Mouse (Mus musculus) heart, embryonic 15.5 days (tissue): ENCODE measurements around the gene Mrpl16. TPM values are rescaled to one million over a fixed set of nuclear protein-coding genes. Genes with fewer than 3 reads are reported as not detected.

Source experiments
- ATAC-seq: fragments of 200-750 bp; cut with Nextera tagmentation; replicated peaks from 2 replicates; pipeline ENCODE4 v1.8.0; 2017; ENCODE audit warnings: low read depth, moderate TSS enrichment; ENCODE audit not compliant: insufficient number of reproducible peaks, insufficient read depth, low FRiP score
- H3K27ac ChIP-seq: fragments of 300-500 bp; sonication (generic); 2 replicates; pipeline ENCODE4 v1.5.1; 2015; ENCODE audit warnings: mild to moderate bottlenecking, inconsistent platforms
- H3K27me3 ChIP-seq: fragments of 300-500 bp; sonication (generic); 2 replicates; pipeline ENCODE4 v1.6.1; 2015; ENCODE audit warnings: inconsistent platforms
- H3K36me3 ChIP-seq: fragments of 300-500 bp; sonication (generic); 2 replicates; pipeline ENCODE4 v1.6.1; 2015; ENCODE audit warnings: mild to moderate bottlenecking, inconsistent platforms
- H3K4me1 ChIP-seq: fragments of 300-500 bp; sonication (generic); replicated peaks from 2 replicates; pipeline ENCODE4 v1.6.1; 2015; ENCODE audit warnings: inconsistent platforms
- H3K4me2 ChIP-seq: fragments of 300-500 bp; sonication (generic); 2 replicates; pipeline ENCODE4 v1.6.1; 2015; ENCODE audit warnings: inconsistent platforms, mild to moderate bottlenecking, moderate library complexity
- H3K4me3 ChIP-seq: fragments of 300-500 bp; sonication (generic); 2 replicates; pipeline ENCODE4 v1.5.1; 2015; ENCODE audit warnings: mild to moderate bottlenecking, inconsistent platforms
- H3K9ac ChIP-seq: fragments of 300-500 bp; sonication (generic); 2 replicates; pipeline ENCODE4 v1.6.1; 2015; ENCODE audit warnings: mild to moderate bottlenecking, inconsistent platforms
- H3K9me3 ChIP-seq: fragments of 300-500 bp; sonication (generic); replicated peaks from 2 replicates; pipeline ENCODE4 v1.6.1; 2016; ENCODE audit warnings: inconsistent platforms
- WGBS: fragments of 180-500 bp; shearing (Covaris S2); methylation state at CpG from one replicate; pipeline ENCODE4 v1.1.7; 2015; ENCODE audit warnings: mixed read lengths; 5-methylcytosine and 5-hydroxymethylcytosine counted together
- polyA plus RNA-seq: library from polyadenylated mRNA; unstranded; fragments of >200 nt; fragmentation: Nextera tagmentation; extraction: Ambion mirVana; gene quantifications from 2 replicates; pipeline ENCODE4 v1.2.1, GENCODE M21; 2015

Gene Mrpl16
- 59.4 and 66.6 TPM in 2 replicates for polyA plus RNA-seq

DNA sequence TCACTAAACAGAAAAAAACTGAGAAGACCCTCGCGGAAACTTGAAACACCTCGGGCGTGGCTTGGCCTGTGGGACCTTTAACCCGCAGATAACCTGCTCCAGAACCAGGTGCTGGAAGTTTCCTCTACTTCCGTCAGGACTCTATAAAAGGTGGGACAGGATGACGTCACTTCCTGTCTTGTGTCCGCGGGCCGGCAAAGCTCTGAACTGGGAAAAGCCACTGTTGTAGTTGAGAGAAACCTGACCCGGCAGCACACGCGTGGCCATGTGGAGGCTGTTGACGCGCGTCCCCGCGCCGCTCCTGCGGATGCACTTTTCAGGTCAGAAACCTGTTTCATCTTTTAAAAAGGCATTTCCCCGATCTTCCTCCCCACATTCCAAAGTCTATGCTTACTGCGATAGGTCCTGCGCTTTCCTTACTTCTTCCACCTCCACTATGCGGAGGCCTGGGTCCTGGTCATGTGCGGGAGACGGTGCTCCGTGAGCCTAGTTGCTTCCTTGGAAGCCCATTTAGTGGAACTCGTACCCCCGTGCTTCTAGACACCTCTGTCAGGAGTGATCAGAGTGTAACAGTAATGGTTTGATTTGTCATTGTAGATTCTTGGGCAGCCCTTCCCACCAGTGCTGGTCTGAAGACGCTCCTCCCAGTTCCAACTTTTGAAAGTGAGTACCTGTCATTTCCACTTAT, at the start of gene Mrpl16:
TSS of gene Mrpl16 (plus strand) at position 187 of the 688 bp plus-strand sequence.
- Histone ChIP-seq H3K4me1 (peaks cover 6% of the 10 kb centered on the region), H3K4me2 (peak within 1 kb of the TSS; percentile 77), H3K27me3 (no peaks in the 10 kb centered on the region), H3K27ac (peak within 1 kb of the TSS; percentile 63), H3K36me3 (peaks cover 31% of the 10 kb centered on the region; the same call in 1 of the 2 replicates), H3K9me3 (no peaks in the 10 kb centered on the region), H3K4me3 (peak within 1 kb of the TSS; percentile 69), H3K9ac (peak within 1 kb of the TSS; percentile 59)
- WGBS = under 1% methylated on average over 30 of the region's 30 CpGs
- peak; percentile 82 for ATAC-seq

DNA sequence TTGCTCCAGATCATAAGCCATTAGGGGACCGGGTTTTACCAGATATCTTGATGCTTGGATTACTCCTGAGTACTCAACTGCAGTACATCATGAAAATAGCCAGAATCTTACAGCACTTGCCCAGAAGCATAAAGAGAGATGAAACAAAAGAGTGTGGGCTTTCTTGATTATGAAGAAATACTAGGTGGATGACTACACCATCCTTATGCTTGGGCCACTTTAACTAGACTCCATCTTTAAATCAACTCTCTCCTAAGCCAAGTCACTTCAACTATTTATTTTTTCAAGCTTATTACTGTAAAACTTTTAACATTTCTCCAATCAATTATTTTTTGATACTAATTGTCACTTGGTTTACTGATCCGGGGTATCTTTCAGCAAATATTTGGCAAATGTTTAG, 46.3 kb upstream of the Mrpl16 start:
- Histone ChIP-seq H3K4me2 (no peak overlapping the region), H3K27ac (no peak overlapping the region), H3K9me3 (no peaks in the 10 kb centered on the region), H3K9ac (no peak overlapping the region), H3K27me3 (no peaks in the 10 kb centered on the region), H3K4me3 (no peak overlapping the region), H3K36me3 (no peaks in the 10 kb centered on the region), H3K4me1 (no peaks in the 10 kb centered on the region)
- WGBS = 81% methylated on average over 2 of the region's 2 CpGs
- ATAC-seq = no peak

DNA sequence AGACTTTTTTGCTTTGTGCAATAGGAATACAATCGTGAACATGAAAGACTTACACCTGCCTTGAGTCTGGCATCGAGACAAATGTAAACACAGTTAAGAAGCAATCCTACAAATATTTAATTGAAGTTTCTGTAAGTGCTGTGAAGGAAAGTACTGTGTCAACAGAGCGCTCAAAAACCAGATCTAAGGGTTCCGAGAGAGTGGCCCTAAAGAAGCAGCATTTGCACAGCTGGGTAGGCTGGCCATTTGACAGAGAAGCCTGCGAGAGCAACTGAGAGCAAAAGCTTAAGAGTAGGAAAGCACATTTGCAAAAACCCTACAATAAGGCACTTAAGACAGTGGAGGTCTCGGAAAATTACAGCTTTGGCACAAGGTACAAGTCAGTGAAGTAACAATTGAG, 45.9 kb upstream of the Mrpl16 start:
- Histone ChIP-seq H3K27me3 (no peaks in the 10 kb centered on the region), H3K36me3 (no peaks in the 10 kb centered on the region), H3K9me3 (no peaks in the 10 kb centered on the region), H3K27ac (no peak overlapping the region), H3K4me3 (no peak overlapping the region), H3K9ac (no peak overlapping the region), H3K4me1 (no peaks in the 10 kb centered on the region), H3K4me2 (no peak overlapping the region)
- WGBS = 74% methylated on average over 6 of the region's 6 CpGs
- ATAC-seq = no peak

- ATAC-seq = no peak
- no peak overlapping the region for H3K9ac ChIP-seq
- H3K4me2 ChIP-seq = no peak overlapping the region
- no peaks in the 10 kb centered on the region for H3K27me3 ChIP-seq
- no peak overlapping the region for H3K4me3 ChIP-seq
- H3K27ac ChIP-seq = no peak overlapping the region
- H3K36me3 ChIP-seq = no peaks in the 10 kb centered on the region
- WGBS = 54% methylated on average over 2 of the region's 2 CpGs
- H3K9me3 ChIP-seq = no peaks in the 10 kb centered on the region
- H3K4me1 ChIP-seq = no peaks in the 10 kb centered on the region
These were observed 44.3 kb upstream of the Mrpl16 start for GRCm38 (mm10) chr19:11725915-11726314.

GRCm38 (mm10) chr19:11727304-11727703, 42.9 kb upstream of the Mrpl16 start:
- Histone ChIP-seq H3K4me1 (no peaks in the 10 kb centered on the region), H3K36me3 (no peaks in the 10 kb centered on the region), H3K4me2 (no peak overlapping the region), H3K27me3 (no peaks in the 10 kb centered on the region), H3K9ac (no peak overlapping the region), H3K9me3 (no peaks in the 10 kb centered on the region), H3K4me3 (no peak overlapping the region), H3K27ac (no peak overlapping the region)
- WGBS = 88% methylated on average over 5 of the region's 5 CpGs
- ATAC-seq = no peak

GRCm38 (mm10) chr19:11730278-11730677, 39.9 kb upstream of the Mrpl16 start:
- Histone ChIP-seq H3K27ac (no peak overlapping the region), H3K4me2 (no peak overlapping the region), H3K9ac (no peak overlapping the region), H3K9me3 (no peaks in the 10 kb centered on the region), H3K4me3 (no peak overlapping the region), H3K27me3 (no peaks in the 10 kb centered on the region), H3K36me3 (no peaks in the 10 kb centered on the region), H3K4me1 (no peaks in the 10 kb centered on the region)
- 71% methylated on average over 1 of the region's 1 CpGs for WGBS
- no peak for ATAC-seq

DNA sequence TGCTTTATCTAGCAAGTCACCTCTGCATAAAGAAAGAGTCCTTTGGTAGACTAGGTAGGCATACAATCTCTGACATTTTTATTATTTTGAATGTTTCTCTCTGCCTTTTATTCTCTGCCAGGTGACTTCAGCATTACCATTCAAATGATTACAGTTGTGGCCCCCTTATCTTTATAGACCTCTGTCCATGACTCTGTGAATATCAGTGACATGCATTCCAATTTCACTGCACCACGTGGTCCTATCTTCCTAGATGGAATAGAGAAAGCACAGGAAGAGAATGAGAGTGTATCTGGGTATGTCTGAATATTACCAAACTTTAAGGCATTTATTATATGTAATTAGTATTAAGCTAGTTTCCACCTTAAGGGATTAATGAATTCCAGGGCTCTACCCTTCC, 33.7 kb upstream of the Mrpl16 start:
- no peak for ATAC-seq
- Histone ChIP-seq H3K27me3 (no peaks in the 10 kb centered on the region), H3K36me3 (no peaks in the 10 kb centered on the region), H3K27ac (no peak overlapping the region), H3K4me3 (no peak overlapping the region), H3K9ac (no peak overlapping the region), H3K4me1 (no peaks in the 10 kb centered on the region), H3K4me2 (no peak overlapping the region), H3K9me3 (no peaks in the 10 kb centered on the region)
- 41% methylated on average over 1 of the region's 1 CpGs for WGBS

DNA sequence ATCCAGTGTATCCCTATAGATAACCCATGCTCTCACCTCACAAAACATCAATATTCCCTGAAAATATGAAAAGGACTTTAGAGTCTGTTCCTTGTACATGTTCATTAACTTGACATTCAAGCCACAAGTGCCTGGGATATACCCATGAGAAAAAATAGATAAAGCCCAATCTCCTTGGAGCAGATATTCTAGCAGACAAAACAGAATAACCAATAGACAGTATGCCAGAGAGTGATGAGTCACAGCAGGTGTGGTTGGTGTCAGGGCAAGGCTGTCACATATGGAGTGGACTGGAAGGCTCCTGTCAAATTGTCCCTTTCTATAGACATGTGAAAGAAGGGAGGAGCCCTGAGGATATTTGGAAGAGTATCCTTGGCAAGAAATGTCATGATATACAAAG, 24.5 kb upstream of the Mrpl16 start:
- no peaks in the 10 kb centered on the region for H3K36me3 ChIP-seq
- no peak overlapping the region for H3K4me3 ChIP-seq
- no peak overlapping the region for H3K4me2 ChIP-seq
- H3K27me3 ChIP-seq = no peaks in the 10 kb centered on the region
- no peaks in the 10 kb centered on the region for H3K4me1 ChIP-seq
- H3K9me3 ChIP-seq = no peaks in the 10 kb centered on the region
- H3K27ac ChIP-seq = no peak overlapping the region
- ATAC-seq = no peak
- no peak overlapping the region for H3K9ac ChIP-seq

- Histone ChIP-seq H3K4me1 (no peaks in the 10 kb centered on the region), H3K4me2 (no peak within 1 kb of the TSS), H3K36me3 (no peaks in the 10 kb centered on the region), H3K27me3 (no peaks in the 10 kb centered on the region), H3K27ac (no peak within 1 kb of the TSS), H3K9me3 (no peaks in the 10 kb centered on the region), H3K9ac (no peak within 1 kb of the TSS), H3K4me3 (no peak within 1 kb of the TSS)
- no peak for ATAC-seq
- WGBS = 91% methylated on average over 2 of the region's 2 CpGs
These were observed 22.9 kb upstream of the Mrpl16 start, which contains the start of gene Gif for GRCm38 (mm10) chr19:11747298-11747697. Gene Gif, plus strand, starts transcription at chr19:11747554.

GRCm38 (mm10) chr19:11765059-11765458, 5.1 kb upstream of the Mrpl16 start:
- no peak overlapping the region for H3K9ac ChIP-seq
- no peaks in the 10 kb centered on the region for H3K27me3 ChIP-seq
- no peak overlapping the region for H3K4me2 ChIP-seq
- H3K27ac ChIP-seq = no peak overlapping the region
- no peaks in the 10 kb centered on the region for H3K9me3 ChIP-seq
- no peak overlapping the region for H3K4me3 ChIP-seq
- H3K4me1 ChIP-seq = no peaks in the 10 kb centered on the region; the same call in 1 of the 2 replicates
- WGBS = 71% methylated on average over 3 of the region's 3 CpGs
- no peaks in the 10 kb centered on the region for H3K36me3 ChIP-seq
- ATAC-seq = no peak

GRCm38 (mm10) chr19:11766413-11766812, 3.8 kb upstream of the Mrpl16 start:
- Histone ChIP-seq H3K4me2 (no peak overlapping the region), H3K9me3 (no peaks in the 10 kb centered on the region), H3K9ac (no peak overlapping the region), H3K27ac (no peak overlapping the region), H3K4me1 (peaks cover 6% of the 10 kb centered on the region), H3K27me3 (no peaks in the 10 kb centered on the region), H3K36me3 (no peaks in the 10 kb centered on the region), H3K4me3 (no peak overlapping the region)
- WGBS = 54% methylated on average over 4 of the region's 4 CpGs
- ATAC-seq = no peak

DNA sequence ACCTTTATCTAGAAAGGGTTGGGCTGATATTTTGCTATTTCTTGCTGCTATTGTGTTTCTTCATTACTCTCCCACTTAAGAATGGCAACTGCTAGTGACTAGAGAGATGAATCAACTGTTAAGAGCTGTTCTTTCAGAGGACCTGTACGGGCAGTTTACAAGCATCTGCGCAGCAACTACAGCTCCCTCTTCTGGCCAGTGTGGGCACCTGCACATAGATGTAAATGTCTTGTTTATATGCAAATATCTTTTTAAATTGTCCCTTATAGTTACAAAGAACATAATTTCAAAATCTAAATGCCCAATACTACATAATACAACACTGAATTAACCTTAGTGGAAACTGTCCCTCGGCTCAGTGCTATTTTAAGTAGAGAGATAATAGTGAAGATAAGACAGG, 2.0 kb upstream of the Mrpl16 start:
- 3% methylated on average over 3 of the region's 3 CpGs for WGBS
- H3K27ac ChIP-seq = no peak overlapping the region
- no peak overlapping the region for H3K4me2 ChIP-seq
- peaks cover 6% of the 10 kb centered on the region for H3K4me1 ChIP-seq
- H3K9ac ChIP-seq = no peak overlapping the region
- no peak for ATAC-seq
- H3K9me3 ChIP-seq = no peaks in the 10 kb centered on the region
- peaks cover 10% of the 10 kb centered on the region; the same call in 1 of the 2 replicates for H3K36me3 ChIP-seq
- H3K4me3 ChIP-seq = no peak overlapping the region
- H3K27me3 ChIP-seq = no peaks in the 10 kb centered on the region
